Comparison of ENCODE assay signal across 11 mouse cellular contexts in the genomic region with DNA sequence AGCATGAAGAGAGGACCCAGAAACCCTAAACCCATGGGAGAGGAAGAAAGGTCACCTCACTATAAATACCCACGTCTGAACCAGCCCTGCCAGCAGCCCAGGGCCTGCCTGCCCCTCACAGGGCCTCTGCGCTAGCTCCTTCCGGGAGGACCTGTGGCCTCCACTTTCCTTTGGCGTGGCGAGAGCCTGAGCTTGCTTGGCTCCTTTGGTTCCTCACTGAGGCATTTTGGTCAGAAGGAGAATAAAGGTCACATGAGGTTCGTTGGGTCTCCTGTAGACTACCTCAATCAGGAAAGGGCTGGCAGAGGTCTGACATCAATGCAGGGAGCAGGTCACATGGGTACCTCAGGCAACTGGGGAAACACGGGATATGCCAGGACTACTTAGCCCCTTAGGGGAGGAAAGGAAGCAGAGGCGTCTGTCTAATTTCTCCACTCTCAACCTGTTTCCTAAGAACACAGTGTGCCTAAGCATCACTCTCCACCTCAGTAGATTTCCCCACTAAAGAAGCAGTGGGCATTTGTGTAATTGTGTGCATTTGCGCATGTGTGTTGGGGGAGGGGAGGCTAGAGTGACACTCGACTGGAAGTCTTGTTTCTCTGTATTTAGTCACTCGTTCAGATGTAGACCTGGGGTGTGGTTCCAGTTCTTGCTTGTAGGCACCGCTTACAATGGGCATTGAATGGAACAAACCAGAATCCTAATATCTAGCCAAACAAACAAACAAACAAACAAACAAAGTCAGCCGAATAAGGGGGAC. TPM values are rescaled to one million over a fixed set of nuclear protein-coding genes. Genes with fewer than 3 reads are reported as not detected.
DNase-seq lines count a peak whose midpoint lies in the region; ATAC-seq and TF ChIP-seq lines count a peak whose summit lies in the region.
"Had no signal": no experiment of that assay in that cellular context is flagged by ENCODE, and none has a peak within 500 bp of the region (broad histone marks: within the 10 kb centered on the region; RNA-seq: fewer than 3 reads in every experiment).

No protein-coding gene starts in this region.

- intact Hi-C loops in gastrocnemius, postnatal 14 days (cut with DNase I; ENCODE audit: low total_unique reads) = no loop called here

- H3K27me3 ChIP-seq in hindbrain, postnatal 0 days (ENCODE audit: insufficient read depth, low read length) = no peaks in the 10 kb centered on the region
- no peaks in the 10 kb centered on the region for H3K27me3 ChIP-seq in hindbrain, embryonic 14.5 days (ENCODE audit: control insufficient read depth, insufficient read depth, low read length)
- H3K27me3 ChIP-seq in intestine, postnatal 0 days (replicated peaks; ENCODE audit: control insufficient read depth, insufficient read depth, low read length) = no peaks in the 10 kb centered on the region

- H3K36me3 ChIP-seq in hindbrain, postnatal 0 days (ENCODE audit: insufficient read depth, low read length) = no peaks in the 10 kb centered on the region
- no peaks in the 10 kb centered on the region for H3K36me3 ChIP-seq in hindbrain, embryonic 14.5 days (replicated peaks; ENCODE audit: control insufficient read depth, insufficient read depth)
- no peaks in the 10 kb centered on the region for H3K36me3 ChIP-seq in intestine, postnatal 0 days (ENCODE audit: control insufficient read depth, insufficient read depth)

- no peak for ATAC-seq in hindbrain, postnatal 0 days
- ATAC-seq in hindbrain, embryonic 14.5 days (ENCODE audit: low FRiP score) = no peak
- ATAC-seq in intestine, postnatal 0 days = peak; percentile 47

- H3K4me2 ChIP-seq in hindbrain, postnatal 0 days (ENCODE audit: low read depth, low read length) = no peak overlapping the region
- no peak overlapping the region for H3K4me2 ChIP-seq in hindbrain, embryonic 14.5 days (replicated peaks)
- H3K4me2 ChIP-seq in intestine, postnatal 0 days (replicated peaks; ENCODE audit: low read depth) = no peak overlapping the region

- WGBS in hindbrain, postnatal 0 days = 76% methylated on average over 13 of the region's 13 CpGs
- 74% methylated on average over 13 of the region's 13 CpGs for WGBS in hindbrain, embryonic 14.5 days
- WGBS in intestine, postnatal 0 days = 42% methylated on average over 13 of the region's 13 CpGs

- H3K4me1 ChIP-seq in hindbrain, postnatal 0 days (ENCODE audit: insufficient read depth, low read length) = peaks cover 6% of the 10 kb centered on the region; the same call in 1 of the 2 replicates
- H3K4me1 ChIP-seq in hindbrain, embryonic 14.5 days (replicated peaks; ENCODE audit: control insufficient read depth, insufficient read depth, low read length) = no peaks in the 10 kb centered on the region; the same call in 1 of the 2 replicates
- H3K4me1 ChIP-seq in intestine, postnatal 0 days (replicated peaks; ENCODE audit: control insufficient read depth, insufficient read depth, low read length) = peaks cover 18% of the 10 kb centered on the region

- H3K9ac ChIP-seq in hindbrain, postnatal 0 days (replicated peaks; ENCODE audit: low read length) = no peak overlapping the region
- H3K9ac ChIP-seq in hindbrain, embryonic 14.5 days = no peak overlapping the region
- H3K9ac ChIP-seq in intestine, postnatal 0 days (ENCODE audit: low read depth, low read length) = no peak overlapping the region

- peak overlapping the region; percentile 4; the same call in 1 of the 2 replicates for H3K27ac ChIP-seq in hindbrain, postnatal 0 days
- no peak overlapping the region for H3K27ac ChIP-seq in hindbrain, embryonic 14.5 days
- peak overlapping the region; percentile 51 for H3K27ac ChIP-seq in intestine, postnatal 0 days (ENCODE audit: low read depth, low read length)

- TF ChIP-seq CTCF in hindbrain, postnatal 0 days (IDR thresholded peaks at IDR 0.05; ENCODE audit: low read depth) = no peak
- no peak for TF ChIP-seq CTCF in intestine, postnatal 0 days (IDR thresholded peaks at IDR 0.05; ENCODE audit: low read depth)

- no peak overlapping the region for H3K4me3 ChIP-seq in hindbrain, postnatal 0 days (ENCODE audit: low read length)
- H3K4me3 ChIP-seq in hindbrain, embryonic 14.5 days (replicated peaks; ENCODE audit: low read length) = no peak overlapping the region
- H3K4me3 ChIP-seq in intestine, postnatal 0 days (ENCODE audit: low read depth, low read length) = no peak overlapping the region

- no peaks in the 10 kb centered on the region for H3K9me3 ChIP-seq in hindbrain, postnatal 0 days (ENCODE audit: low read length)
- H3K9me3 ChIP-seq in hindbrain, embryonic 14.5 days (ENCODE audit: control insufficient read depth, low read length) = no peaks in the 10 kb centered on the region
- no peaks in the 10 kb centered on the region for H3K9me3 ChIP-seq in intestine, postnatal 0 days (ENCODE audit: control insufficient read depth)

- no peak for DNase-seq in hindbrain, postnatal 0 days (ENCODE audit: low spot score)
- no peak for DNase-seq in hindbrain, embryonic 14.5 days (ENCODE audit: low spot score)
- DNase-seq in CD4-positive, CD25-positive, alpha-beta regulatory T cell, adult 2 months (ENCODE audit: low read depth, low spot score) = peak; percentile 76
- peak; percentile 54 for DNase-seq in gastrocnemius, postnatal 14 days
- DNase-seq in frontal cortex, adult 2 months (ENCODE audit: extremely low spot score in 1 of 2, low spot score in 1 of 2) = no peak
- DNase-seq in layer of hippocampus, postnatal 36 days = no peak
- DNase-seq in adrenal gland, adult 8-10 months = no peak
- DNase-seq: cerebellum, adult 2 months had no signal

RNA-seq across cellular contexts. Expression of a gene that starts 5.6 kb away (rescaled TPM):
- 0.78 and 1.2 TPM in 2 replicates for total RNA-seq in hindbrain, postnatal 0 days (2014; rRNA removed)
- 1.1 and 1.2 TPM in 2 replicates for polyA plus RNA-seq in hindbrain, postnatal 0 days (2015; fragmentation: Nextera tagmentation; extraction: Ambion mirVana)
- 0.52 and 0.63 TPM in 2 replicates for polyA plus RNA-seq in hindbrain, embryonic 14.5 days (2014; fragmentation: Nextera tagmentation; extraction: Ambion mirVana)
- 100 to 1,000 TPM; 589 to 629 TPM for total RNA-seq in gastrocnemius, postnatal 14 days (2021)
- 2.6 TPM in 2 replicates for polyA plus RNA-seq in intestine, postnatal 0 days (2015; fragmentation: Nextera tagmentation; extraction: Ambion mirVana)
- polyA plus RNA-seq in frontal cortex, adult 2 months (2012; rRNA removed) = 0.08 and 0.21 TPM in 2 replicates
- not detected for total RNA-seq in layer of hippocampus, postnatal 36 days (2021)
- total RNA-seq in adrenal gland, adult 8-10 months (2022) = 1 to 10 TPM in 3 of 4 experiments, under 1 TPM in 1; 0.98 to 2.5 (median 2.0) TPM
- total RNA-seq: layer of hippocampus, adult 18-20 months had no signal

RNA-seq across cellular contexts. Expression of a gene that starts 17.4 kb away (rescaled TPM):
- 9.9 and 10.2 TPM in 2 replicates for total RNA-seq in hindbrain, postnatal 0 days (2014; rRNA removed)
- polyA plus RNA-seq in hindbrain, postnatal 0 days (2015; fragmentation: Nextera tagmentation; extraction: Ambion mirVana) = 34.4 and 36.7 TPM in 2 replicates
- polyA plus RNA-seq in hindbrain, embryonic 14.5 days (2014; fragmentation: Nextera tagmentation; extraction: Ambion mirVana) = 36.2 and 36.3 TPM in 2 replicates
- 1 to 10 TPM; 7.4 to 8.3 TPM for total RNA-seq in gastrocnemius, postnatal 14 days (2021)
- polyA plus RNA-seq in intestine, postnatal 0 days (2015; fragmentation: Nextera tagmentation; extraction: Ambion mirVana) = 52.1 and 53.9 TPM in 2 replicates
- polyA plus RNA-seq in frontal cortex, adult 2 months (2012; rRNA removed) = 17.5 and 20.7 TPM in 2 replicates
- total RNA-seq in layer of hippocampus, postnatal 36 days (2021) = 10 to 100 TPM; 12.3 to 13.6 TPM
- 10 to 100 TPM; 21.6 to 27.2 (median 25.7) TPM for total RNA-seq in adrenal gland, adult 8-10 months (2022)

RNA-seq across cellular contexts. Expression of a gene that starts 17.5 kb away (rescaled TPM):
- 29.0 and 39.7 TPM in 2 replicates for total RNA-seq in hindbrain, postnatal 0 days (2014; rRNA removed)
- 3.5 and 5.0 TPM in 2 replicates for polyA plus RNA-seq in hindbrain, postnatal 0 days (2015; fragmentation: Nextera tagmentation; extraction: Ambion mirVana)
- polyA plus RNA-seq in hindbrain, embryonic 14.5 days (2014; fragmentation: Nextera tagmentation; extraction: Ambion mirVana) = 16.4 and 16.5 TPM in 2 replicates
- 1 to 10 TPM; 9.1 to 9.3 TPM for total RNA-seq in gastrocnemius, postnatal 14 days (2021)
- 3.8 and 4.2 TPM in 2 replicates for polyA plus RNA-seq in intestine, postnatal 0 days (2015; fragmentation: Nextera tagmentation; extraction: Ambion mirVana)
- polyA plus RNA-seq in frontal cortex, adult 2 months (2012; rRNA removed) = 31.2 and 35.5 TPM in 2 replicates
- 10 to 100 TPM; 27.2 to 34.4 TPM for total RNA-seq in layer of hippocampus, postnatal 36 days (2021)
- 10 to 100 TPM; 33.2 to 45.6 (median 40.9) TPM for total RNA-seq in adrenal gland, adult 8-10 months (2022)

RNA-seq across cellular contexts. Expression of a gene that starts 24.2 kb away (rescaled TPM):
- total RNA-seq in hindbrain, postnatal 0 days (2014; rRNA removed) = 0.22 and 2.0 TPM in 2 replicates
- polyA plus RNA-seq in hindbrain, postnatal 0 days (2015; fragmentation: Nextera tagmentation; extraction: Ambion mirVana) = 0.58 and 0.90 TPM in 2 replicates
- polyA plus RNA-seq in hindbrain, embryonic 14.5 days (2014; fragmentation: Nextera tagmentation; extraction: Ambion mirVana) = 1.0 and 1.2 TPM in 2 replicates
- total RNA-seq in gastrocnemius, postnatal 14 days (2021) = under 1 TPM; 0.44 to 0.72 TPM
- polyA plus RNA-seq in intestine, postnatal 0 days (2015; fragmentation: Nextera tagmentation; extraction: Ambion mirVana) = 0.48 and 1.3 TPM in 2 replicates
- polyA plus RNA-seq in frontal cortex, adult 2 months (2012; rRNA removed) = 0.06 TPM in 1 of 2 replicates, not detected in the other
- total RNA-seq in layer of hippocampus, postnatal 36 days (2021) = not detected
- under 1 TPM in 1 of 4 experiments, not detected in 3; 0.89 TPM for total RNA-seq in adrenal gland, adult 8-10 months (2022)
- total RNA-seq: layer of hippocampus, adult 18-20 months had no signal
- polyA plus RNA-seq: testis, adult 2 months had no signal

RNA-seq across cellular contexts. Expression of a gene that starts 27.5 kb away (rescaled TPM):
- total RNA-seq in hindbrain, postnatal 0 days (2014; rRNA removed) = 0.26 TPM in 1 of 2 replicates, not detected in the other
- 0.13 and 0.32 TPM in 2 replicates for polyA plus RNA-seq in hindbrain, postnatal 0 days (2015; fragmentation: Nextera tagmentation; extraction: Ambion mirVana)
- 0.37 and 0.42 TPM in 2 replicates for polyA plus RNA-seq in hindbrain, embryonic 14.5 days (2014; fragmentation: Nextera tagmentation; extraction: Ambion mirVana)
- total RNA-seq in gastrocnemius, postnatal 14 days (2021) = not detected
- 26.7 and 28.4 TPM in 2 replicates for polyA plus RNA-seq in intestine, postnatal 0 days (2015; fragmentation: Nextera tagmentation; extraction: Ambion mirVana)
- polyA plus RNA-seq in frontal cortex, adult 2 months (2012; rRNA removed) = 0.08 TPM in 1 of 2 replicates, not detected in the other
- under 1 TPM; 0.27 to 0.30 TPM for total RNA-seq in layer of hippocampus, postnatal 36 days (2021)
- total RNA-seq in adrenal gland, adult 8-10 months (2022) = not detected

Comparison
In these comparisons a context has a peak if more than half of its experiments do, and no peak if none do; other contexts are left out.
1. DNase-seq: peak in CD4-positive, CD25-positive, alpha-beta regulatory T cell, adult 2 months (single experiment) and gastrocnemius, postnatal 14 days (single experiment); none in hindbrain, postnatal 0 days (single experiment), hindbrain, embryonic 14.5 days (single experiment), frontal cortex, adult 2 months (0 of 2), layer of hippocampus, postnatal 36 days (0 of 2) and adrenal gland, adult 8-10 months (single experiment).
2. RNA of a gene that starts 5.6 kb away (total RNA-seq): 589 to 629 TPM in gastrocnemius, postnatal 14 days; 0.98 to 2.5 TPM in adrenal gland, adult 8-10 months, 0.78 to 1.2 TPM in hindbrain, postnatal 0 days and not detected in layer of hippocampus, postnatal 36 days; every median in the first group is over 100 times any median in the second.